Mouse (Mus musculus) cortical plate, adult 2 months (tissue): ENCODE data around the gene Nanos3.

Experiments used
- CTCF ChIP-seq: fragments of 200-500 bp; IDR thresholded peaks from 2 replicates; pipeline ENCODE4 v1.5.1; 2011; ENCODE audit warnings: mild to moderate bottlenecking, control low read depth, low read length; ENCODE audit not compliant: insufficient read depth; ENCODE audit errors: extremely low read depth
- POLR2A ChIP-seq: fragments of 200-500 bp; IDR thresholded peaks from 2 replicates; pipeline ENCODE4 v1.6.1; 2011; ENCODE audit warnings: mild to moderate bottlenecking, low read length, control low read depth; ENCODE audit not compliant: insufficient read depth; ENCODE audit errors: extremely low read depth

- no peak for TF ChIP-seq CTCF
- no peak for TF ChIP-seq POLR2A
Observed at GRCm38 (mm10) chr8:84140838-84141237, 44.2 kb downstream of the Nanos3 start.
